Mouse (Mus musculus) 416B (cell line): Measurements from ENCODE around the gene Tppp3.

Source experiments
- DNase-seq: peaks from one replicate; pipeline ENCODE4 v3.0.0; 2011; ENCODE audit warnings: low read depth

Tppp3 gene

DNA sequence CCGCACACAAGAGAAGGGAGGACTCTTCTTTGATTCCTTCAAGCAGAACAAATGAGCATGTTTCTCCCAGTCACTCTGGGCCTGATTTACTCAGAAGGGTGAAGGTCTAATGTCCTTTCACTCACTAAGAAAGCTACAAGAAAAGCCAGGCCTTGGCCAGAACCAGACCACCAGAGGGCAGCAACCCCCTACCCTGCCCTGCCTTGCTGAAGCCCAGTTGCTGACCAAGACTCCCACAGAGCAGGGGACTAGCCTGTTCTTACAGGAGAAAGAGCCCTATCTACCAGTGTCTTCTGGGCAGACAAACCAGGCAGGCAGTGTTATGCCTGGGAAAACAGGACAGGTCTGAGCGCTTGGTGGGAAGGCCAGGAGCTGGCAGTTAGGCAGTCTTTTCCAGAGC, 13.1 kb upstream of the Tppp3 start:
- peak; percentile 67 for DNase-seq

DNA sequence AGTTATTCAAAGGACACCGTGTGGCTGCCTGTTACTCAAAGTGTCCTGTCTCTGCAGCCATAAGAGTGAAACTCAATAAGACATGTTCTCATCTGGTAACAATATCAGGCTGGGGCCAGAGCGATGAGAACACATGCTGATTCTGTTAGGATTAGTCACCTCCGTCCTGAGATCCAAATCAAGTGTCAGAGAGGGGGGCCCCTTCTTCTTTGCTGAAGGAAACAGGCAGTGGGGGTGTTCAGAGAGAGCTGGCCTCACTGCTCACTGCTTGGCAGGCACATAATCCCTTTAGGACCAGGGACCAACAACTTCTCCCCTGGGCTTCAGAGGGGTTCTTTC, 12.7 kb upstream of the Tppp3 start:
- DNase-seq = no peak

- no peak for DNase-seq
Observed at GRCm38 (mm10) chr8:105483212-105484029, 12.1 kb upstream of the Tppp3 start.

DNA sequence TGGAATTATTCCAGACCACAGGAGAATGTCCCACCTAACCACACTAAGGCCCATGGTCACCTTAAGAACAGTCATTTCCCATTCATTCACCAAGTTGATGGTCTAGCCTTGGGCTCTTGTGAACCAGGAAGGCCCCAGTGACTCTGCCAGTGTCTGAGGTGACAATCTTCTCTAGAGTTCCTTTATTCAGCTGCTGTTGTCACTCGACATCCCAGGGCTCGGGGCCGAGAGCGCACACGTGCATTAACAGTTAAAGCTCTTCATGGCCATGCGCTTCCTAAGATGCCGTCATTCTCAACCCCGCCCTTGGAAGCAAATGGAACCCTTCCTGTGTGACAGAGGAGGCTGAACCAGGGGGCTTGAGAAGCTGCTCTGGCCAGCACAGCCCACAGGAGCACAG, 10.8 kb upstream of the Tppp3 start:
- no peak for DNase-seq

DNA sequence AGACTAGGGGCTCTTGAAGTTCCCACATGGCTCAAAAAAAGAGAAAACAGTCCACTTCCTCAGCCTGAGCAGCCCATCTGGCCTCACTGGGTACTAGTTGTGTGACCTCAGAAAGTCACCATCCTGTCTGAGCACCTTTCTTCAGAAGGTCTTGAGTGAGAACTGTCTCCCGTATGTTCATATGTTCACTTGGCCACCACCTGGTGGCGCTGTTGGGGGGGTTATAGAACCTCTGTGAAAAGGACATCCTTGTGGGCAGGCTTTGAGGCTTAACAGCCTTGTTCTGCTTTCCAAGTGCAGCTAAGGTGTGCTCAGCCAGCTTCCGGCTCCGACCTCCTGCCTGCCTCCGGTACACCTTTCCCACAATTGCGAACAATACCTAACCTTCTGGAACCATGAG, 10.1 kb upstream of the Tppp3 start:
- peak; percentile 77 for DNase-seq

DNA sequence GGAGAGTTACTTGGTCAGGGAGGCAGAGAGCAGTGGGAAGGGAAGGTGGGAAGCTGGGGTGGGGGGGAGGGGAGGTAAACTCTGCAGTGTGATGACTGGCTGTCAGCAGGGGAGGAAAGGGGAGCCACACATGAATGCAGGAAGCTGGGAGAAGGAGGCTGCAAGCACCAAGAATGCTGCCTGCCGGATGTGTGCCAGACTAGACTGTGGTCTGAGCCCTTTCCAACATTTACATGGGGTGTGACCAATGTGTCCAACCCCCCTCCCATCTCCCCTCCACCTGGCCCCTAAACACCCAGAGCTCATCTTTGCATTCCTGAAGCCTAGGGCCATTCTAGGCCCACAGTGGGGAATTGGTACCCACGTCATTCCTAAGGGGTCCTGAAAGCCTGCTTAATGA, 9.7 kb upstream of the Tppp3 start:
- no peak for DNase-seq

GRCm38 (mm10) chr8:105477792-105478191, 6.5 kb upstream of the Tppp3 start:
- no peak for DNase-seq

DNA sequence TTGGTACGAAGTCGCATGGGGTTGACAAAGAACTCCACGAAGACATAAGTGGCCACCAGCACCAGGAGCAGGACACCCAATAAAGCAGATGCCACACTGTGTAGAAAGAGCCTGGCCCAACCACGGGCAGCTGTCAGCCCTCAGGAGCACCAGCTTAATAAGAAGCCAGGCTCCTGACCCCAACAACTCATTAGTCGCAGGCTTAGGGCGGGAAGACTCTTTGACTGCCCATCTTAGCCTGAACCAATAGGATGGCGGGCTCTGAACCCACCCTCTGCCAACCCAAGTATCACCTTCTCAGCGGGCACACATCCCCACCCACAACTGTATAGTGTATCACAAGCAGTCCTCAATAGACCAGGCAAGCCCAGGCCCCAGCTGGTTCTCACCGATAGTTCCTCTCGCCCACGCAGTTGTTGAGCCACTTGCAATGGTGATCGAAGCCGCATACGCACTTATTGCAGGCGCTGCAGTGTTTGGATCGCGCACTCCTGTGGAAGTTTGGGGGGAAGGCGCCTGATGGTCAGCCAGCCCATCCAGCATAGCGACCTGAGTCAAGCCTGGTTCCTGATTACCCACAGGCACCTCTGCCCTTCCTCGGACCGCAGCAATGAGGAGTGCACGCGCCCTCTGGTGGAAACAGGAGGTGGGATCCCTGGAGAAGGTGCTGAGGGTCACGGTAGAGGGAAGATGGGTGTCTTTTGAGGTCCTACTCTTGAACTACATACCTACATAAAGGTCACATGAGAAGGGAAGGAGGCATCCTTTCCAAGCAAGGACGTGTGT, 5.5 kb upstream of the Tppp3 start:
- DNase-seq = peak; percentile 34

DNA sequence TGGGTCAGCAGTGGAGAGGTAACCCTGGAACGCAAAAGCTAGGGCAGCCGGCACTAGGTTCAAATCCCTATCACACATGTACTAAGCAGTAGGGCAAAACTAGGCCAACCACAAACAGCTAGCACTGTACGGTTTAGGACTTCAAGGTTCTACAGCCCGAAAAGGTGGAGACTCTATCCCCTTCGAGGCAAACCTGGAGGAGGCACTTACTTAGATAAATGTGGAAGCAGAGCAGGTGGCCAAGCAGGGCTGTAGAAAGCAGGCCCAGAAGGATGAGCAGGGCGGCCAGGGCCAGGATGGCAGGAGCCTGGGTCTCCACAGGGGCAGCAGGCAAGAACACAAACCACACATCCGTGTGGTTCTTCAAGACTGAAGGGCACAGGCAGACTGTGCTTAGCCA, 4.8 kb upstream of the Tppp3 start:
- no peak for DNase-seq

GRCm38 (mm10) chr8:105475742-105476141, 4.4 kb upstream of the Tppp3 start:
- DNase-seq = no peak

DNA sequence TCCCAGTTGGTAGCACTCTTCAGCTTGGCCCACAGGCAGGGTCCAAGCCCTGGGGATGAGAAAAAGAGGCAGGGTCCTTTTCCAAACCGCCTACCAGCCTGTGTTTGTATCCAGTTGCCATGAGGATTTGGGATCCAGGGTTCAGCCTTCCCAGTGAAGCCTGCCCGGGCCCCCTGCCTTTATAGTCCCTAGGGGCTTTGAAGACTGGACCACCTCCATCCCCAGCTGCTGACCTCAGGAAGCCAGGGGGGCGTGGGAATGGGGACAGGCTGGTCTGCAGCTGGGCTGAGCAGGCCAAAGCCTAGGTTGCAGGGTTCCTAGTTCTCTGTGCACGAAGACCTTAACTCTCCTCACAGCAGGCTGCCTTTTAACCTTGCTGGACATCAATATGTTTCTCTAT, 3.9 kb upstream of the Tppp3 start:
- no peak for DNase-seq

GRCm38 (mm10) chr8:105474680-105475079, 3.4 kb upstream of the Tppp3 start:
- DNase-seq = no peak

GRCm38 (mm10) chr8:105473816-105474606, 2.7 kb upstream of the Tppp3 start:
- no peak for DNase-seq

DNA sequence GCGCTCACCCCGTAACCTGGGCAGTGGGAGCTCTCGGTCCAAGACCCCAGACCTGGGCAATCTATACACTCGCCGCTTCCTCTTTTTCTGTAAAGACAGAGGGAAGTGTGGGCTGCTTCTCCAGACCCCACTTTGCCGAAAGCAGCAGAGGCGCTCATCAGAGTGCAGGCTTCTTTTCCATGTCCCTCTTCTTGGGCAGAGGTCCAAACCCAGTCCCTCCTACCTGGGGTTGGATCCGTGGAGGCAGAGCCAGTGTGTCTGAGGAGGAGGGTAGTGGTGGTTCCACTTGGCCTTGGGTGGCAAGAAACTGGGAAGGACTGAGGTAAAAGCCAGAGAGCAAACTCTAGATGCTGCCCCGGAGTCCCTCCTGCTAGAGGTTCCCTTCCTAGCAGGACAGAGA, 1.7 kb upstream of the Tppp3 start:
- DNase-seq = no peak

DNA sequence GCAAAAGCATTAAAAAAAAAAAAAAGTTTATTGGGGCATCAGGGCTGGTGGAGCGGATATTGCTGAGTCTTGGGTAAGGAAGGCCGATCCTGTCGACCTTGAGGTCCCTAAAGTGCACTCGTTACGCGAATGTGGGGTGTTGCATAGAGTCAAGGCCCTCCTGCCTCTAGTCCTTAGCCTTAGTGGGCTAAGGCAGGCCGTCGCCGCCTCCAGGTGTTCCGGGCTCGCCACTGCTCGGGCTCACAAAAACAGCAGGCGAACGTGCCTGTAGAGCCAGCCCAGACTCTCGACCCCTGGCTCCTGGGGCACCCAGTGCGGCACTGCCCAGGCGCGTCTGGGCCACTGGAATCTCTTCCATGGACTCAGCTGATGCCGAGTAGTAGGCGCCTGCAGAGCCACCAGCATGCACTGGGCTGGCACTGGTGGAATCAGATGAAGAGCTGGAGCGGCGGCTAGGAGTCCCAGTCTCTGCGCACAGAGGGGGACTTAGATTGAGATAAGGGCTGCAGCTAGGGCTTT, 1.1 kb upstream of the Tppp3 start:
- DNase-seq = no peak

DNA sequence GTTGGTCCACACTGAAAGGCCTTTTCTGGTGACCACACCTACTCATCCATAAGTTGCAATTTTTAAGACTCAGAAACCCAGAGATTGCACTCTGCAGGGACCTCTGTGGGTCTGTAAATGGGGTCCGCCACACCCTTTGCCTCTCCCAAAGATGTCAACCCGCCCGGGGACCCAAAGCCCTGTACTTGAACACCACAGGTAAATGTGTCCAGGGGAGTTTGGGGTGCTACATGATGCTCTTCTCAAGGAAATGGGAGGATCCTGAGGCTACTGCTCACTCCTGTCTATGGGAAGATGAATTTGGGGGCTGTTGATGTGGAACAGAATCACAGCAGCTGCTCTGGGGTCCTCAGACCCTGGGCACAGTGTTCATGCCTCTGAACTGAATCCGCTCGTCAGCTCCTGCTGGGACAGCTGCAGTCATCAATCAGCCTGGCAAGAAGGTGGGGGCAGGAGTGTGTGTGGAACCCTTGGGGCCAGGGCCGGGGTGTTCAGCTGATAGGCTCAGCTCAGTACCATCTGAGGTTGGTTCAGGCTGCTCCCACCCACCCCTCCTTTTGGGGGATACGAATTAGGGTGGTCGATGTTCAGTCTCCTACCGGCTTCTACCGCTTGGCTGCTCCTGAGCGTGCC, 529 bp downstream of the Tppp3 start:
- no peak for DNase-seq

DNA sequence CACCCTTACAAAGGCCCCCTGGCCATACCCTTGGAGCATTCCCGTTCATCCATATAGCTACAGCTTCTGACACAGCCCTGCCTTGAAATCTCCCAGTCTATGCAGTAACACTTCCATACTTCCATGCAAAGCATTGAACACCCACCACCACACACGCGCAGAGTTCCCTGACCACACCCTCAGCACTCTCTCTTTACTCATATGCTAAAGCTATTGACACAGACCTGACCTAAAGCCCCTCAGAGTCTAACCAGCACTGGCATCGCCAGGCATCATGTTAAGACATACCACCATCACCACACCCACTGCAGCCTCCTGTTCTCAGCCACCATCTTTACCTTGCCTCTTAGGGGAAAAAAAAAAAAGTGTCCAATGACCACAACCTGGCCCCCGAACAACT, 1.1 kb downstream of the Tppp3 start:
- no peak for DNase-seq

DNA sequence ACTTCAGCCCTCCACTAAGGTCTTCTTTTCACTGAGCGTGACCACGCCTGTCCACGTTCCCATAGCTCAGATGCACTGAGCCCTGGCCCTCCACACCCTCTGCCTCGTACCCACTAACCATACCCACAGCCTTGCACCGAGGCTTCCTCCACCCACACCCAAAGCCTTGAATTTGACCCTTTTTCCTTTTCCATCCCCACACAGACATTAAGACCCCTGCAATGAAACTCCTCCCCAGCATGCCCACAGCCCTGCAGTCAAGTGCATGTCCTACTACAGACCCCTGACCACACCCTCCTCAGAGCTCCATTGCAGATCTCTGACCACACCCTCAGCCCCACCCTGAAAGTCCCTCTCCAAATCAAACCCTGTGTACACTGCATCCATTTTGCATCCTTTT, 1.5 kb downstream of the Tppp3 start:
- no peak for DNase-seq

GRCm38 (mm10) chr8:105469041-105469695, 2.2 kb downstream of the Tppp3 start:
- DNase-seq = no peak

DNA sequence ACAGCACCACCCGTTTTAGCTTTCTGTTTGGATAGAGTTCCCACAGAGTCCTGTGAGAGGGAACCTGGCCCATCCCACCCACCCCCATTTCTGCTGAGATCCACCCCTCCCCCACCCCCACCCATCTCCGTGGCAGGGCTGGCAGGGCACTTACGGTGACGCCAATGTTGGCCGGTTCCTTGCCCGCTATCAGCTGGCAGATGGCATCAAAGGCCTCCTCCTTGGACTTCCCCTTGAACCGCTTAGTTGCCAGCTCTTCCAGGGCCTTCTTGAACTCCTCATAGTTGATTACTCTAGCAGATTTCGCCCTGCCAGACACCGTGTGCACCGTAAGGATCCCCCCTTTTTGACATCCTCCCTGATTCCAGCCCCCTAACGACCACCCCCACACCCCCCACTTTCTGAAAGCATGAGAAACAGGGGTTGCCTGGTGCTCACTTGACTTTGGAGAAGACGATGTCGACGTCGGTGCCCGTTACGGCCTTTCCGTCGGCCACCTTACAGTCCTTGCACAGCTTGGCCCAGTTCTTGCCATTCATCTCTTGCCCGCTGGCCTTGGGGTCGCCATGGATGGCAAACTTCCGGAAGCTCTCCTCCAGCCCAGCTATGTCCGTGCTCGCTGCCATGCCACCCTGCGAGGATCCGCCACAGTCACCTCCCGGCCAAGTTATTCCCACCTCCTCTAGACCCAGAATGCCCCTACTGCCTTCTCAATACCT, 3.2 kb downstream of the Tppp3 start:
- no peak for DNase-seq

DNA sequence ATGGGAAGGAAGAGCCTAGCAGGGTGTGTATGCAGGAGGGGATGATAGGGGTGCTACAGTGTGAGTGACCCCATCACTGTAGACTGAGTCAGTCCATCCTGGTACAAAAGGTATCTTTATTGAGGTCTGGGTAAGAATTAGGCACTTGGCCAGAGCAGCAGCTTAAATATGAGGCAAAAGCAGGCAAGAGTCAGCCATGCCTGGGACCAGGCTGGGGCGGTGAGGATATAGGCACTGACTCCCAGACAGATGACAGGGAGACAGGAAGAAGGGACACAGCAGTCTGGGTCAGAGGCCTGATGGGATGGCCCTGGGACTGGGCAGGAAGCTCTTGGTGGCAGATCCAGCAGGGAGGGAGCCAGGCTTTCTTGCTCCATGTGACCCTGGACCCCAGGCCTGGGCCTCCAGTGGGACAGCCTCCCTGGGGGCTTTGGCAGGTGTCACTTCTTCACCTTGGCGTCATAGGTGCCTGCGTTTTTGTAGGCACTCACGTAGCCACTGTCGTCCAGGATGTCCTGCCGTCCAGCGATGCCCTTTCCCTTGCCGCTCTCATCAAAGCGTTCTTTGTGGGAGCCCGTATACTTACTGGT, 3.8 kb downstream of the Tppp3 start:
- no peak for DNase-seq
